Mouse (Mus musculus): ENCODE data around the gene Rnf224.

GRCm38 (mm10) chr2:25264851-25265250 is 28.3 kb upstream of the Rnf224 start:
- TF ChIP-seq CTCF (IDR thresholded peaks at IDR 0.05; ENCODE audit: low read depth): no peak
- no peak for TF ChIP-seq EP300 (IDR thresholded peaks at IDR 0.05; ENCODE audit: low read depth)

Measured in liver, embryonic 14.5 days (tissue).